Mouse (Mus musculus): ENCODE measurements around the gene Obp2a.
"Not testable (repeated sequence)": the region's sequence is repeated elsewhere in the genome, so short reads cannot be mapped to it uniquely, and the experiment has no call there.

The Obp2a gene

GRCm38 (mm10) chr2:25711641-25712040, 11.8 kb downstream of the Obp2a start:
- DNase-seq: not testable (repeated sequence)

GRCm38 (mm10) chr2:25717222-25717621, 17.4 kb downstream of the Obp2a start:
- no peak for DNase-seq

- no peak for DNase-seq
Measured at GRCm38 (mm10) chr2:25733199-25733930, 33.5 kb downstream of the Obp2a start.

DNA sequence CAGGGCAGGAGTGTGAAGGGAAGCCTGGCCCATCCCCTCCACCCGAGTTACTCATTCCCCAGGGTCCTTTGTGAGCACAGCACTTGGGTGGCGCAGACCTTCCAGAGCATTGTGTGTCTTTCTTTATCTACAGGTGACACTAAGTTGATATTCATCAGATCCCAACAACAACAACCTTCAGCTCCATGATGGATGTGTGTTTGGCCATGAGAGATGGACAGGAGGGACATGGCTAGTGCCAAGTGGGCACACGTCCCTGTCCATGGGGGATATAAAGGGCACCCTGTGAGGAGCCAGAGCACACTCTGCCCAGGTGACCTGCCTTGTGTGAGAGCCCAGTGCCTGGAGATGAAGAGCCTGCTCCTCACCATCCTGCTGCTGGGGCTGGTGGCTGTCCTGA, 36.9 kb downstream of the Obp2a start, which contains the start of gene Obp2b:
Obp2b (plus strand) TSS at position 301 of the 400 bp plus-strand sequence.
- DNase-seq: not testable (repeated sequence)

DNA sequence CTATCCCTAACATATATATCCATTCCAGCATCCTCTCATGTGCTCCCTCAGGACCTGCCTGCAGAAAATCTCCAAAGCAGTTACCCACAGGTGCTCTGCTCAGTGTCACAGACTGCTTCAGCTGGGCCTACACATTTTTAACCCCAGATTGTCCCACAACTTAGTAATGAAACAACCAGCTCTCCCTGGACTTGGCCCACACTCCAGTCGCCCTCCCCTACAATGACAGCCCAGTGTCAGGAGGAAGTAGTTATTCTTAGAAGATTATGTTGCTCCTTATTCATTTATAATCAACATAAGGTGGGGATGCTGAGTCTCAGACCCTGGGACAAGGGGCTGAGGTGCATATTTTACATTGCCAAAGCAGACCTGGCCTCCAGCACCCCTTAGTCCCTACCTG, 41.8 kb downstream of the Obp2a start:
- no peak for DNase-seq
